Mouse (Mus musculus) forebrain, embryonic 14.5 days (tissue): ENCODE measurements around the gene Sdf2. TPM values are rescaled to one million over a fixed set of nuclear protein-coding genes. Genes with fewer than 3 reads are reported as not detected.

ENCODE experiments used
- ATAC-seq: fragments of 200-750 bp; cut with Nextera tagmentation; 2 replicates; pipeline ENCODE4 v1.8.0; 2017; ENCODE audit warnings: mild to moderate bottlenecking, moderate library complexity
- DNase-seq: peaks from one replicate; pipeline ENCODE4 v3.0.0-alpha.2; 2015; ENCODE audit warnings: low spot score
- H3K27ac ChIP-seq: fragments of 300-500 bp; sonication (generic); 2 replicates; pipeline ENCODE4 v1.5.1; 2014; ENCODE audit warnings: low read depth, mild to moderate bottlenecking, control low read depth, low read length, moderate library complexity
- H3K27me3 ChIP-seq: fragments of 300-500 bp; sonication (generic); replicated peaks from 2 replicates; pipeline ENCODE4 v1.6.1; 2014; ENCODE audit warnings: low read length, control low read depth, mixed read lengths; ENCODE audit not compliant: control insufficient read depth, insufficient read depth
- H3K36me3 ChIP-seq: fragments of 300-500 bp; sonication (generic); 2 replicates; pipeline ENCODE4 v1.6.1; 2014; ENCODE audit warnings: low read length, control low read depth; ENCODE audit not compliant: control insufficient read depth, insufficient read depth
- H3K4me1 ChIP-seq: fragments of 300-500 bp; sonication (generic); 2 replicates; pipeline ENCODE4 v1.6.1; 2014; ENCODE audit warnings: antibody characterized with exemption, low read length, control low read depth; ENCODE audit not compliant: control insufficient read depth, insufficient read depth
- H3K4me2 ChIP-seq: fragments of 300-500 bp; sonication (generic); 2 replicates; pipeline ENCODE4 v1.6.1; 2014; ENCODE audit warnings: mild to moderate bottlenecking, control low read depth, low read length
- H3K4me3 ChIP-seq: fragments of 300-500 bp; sonication (generic); 2 replicates; pipeline ENCODE4 v1.5.1; 2014; ENCODE audit warnings: low read depth, low read length, control low read depth
- H3K9ac ChIP-seq: fragments of 300-500 bp; sonication (generic); 2 replicates; pipeline ENCODE4 v1.6.1; 2014; ENCODE audit warnings: mild to moderate bottlenecking, low read length, control low read depth, moderate library complexity
- H3K9me3 ChIP-seq: fragments of 300-500 bp; sonication (generic); replicated peaks from 2 replicates; pipeline ENCODE4 v1.6.1; 2016; ENCODE audit warnings: low read length, control low read depth, mixed read lengths; ENCODE audit not compliant: control insufficient read depth
- WGBS: fragments of 180-500 bp; shearing (Covaris S2); extraction: QIAGEN DNeasy Blood & Tissue Kit; methylation state at CpG from one replicate; pipeline ENCODE4 v1.1.7; 2014; 5-methylcytosine and 5-hydroxymethylcytosine counted together
- polyA plus RNA-seq: library from polyadenylated mRNA; unstranded; fragments of >200 nt; fragmentation: Nextera tagmentation; extraction: Ambion mirVana; gene quantifications from 2 replicates; pipeline ENCODE4 v1.2.1, GENCODE M21; 2014

The Sdf2 gene
- polyA plus RNA-seq, 1 experiment from 2014 or later: 90.2 TPM

DNA sequence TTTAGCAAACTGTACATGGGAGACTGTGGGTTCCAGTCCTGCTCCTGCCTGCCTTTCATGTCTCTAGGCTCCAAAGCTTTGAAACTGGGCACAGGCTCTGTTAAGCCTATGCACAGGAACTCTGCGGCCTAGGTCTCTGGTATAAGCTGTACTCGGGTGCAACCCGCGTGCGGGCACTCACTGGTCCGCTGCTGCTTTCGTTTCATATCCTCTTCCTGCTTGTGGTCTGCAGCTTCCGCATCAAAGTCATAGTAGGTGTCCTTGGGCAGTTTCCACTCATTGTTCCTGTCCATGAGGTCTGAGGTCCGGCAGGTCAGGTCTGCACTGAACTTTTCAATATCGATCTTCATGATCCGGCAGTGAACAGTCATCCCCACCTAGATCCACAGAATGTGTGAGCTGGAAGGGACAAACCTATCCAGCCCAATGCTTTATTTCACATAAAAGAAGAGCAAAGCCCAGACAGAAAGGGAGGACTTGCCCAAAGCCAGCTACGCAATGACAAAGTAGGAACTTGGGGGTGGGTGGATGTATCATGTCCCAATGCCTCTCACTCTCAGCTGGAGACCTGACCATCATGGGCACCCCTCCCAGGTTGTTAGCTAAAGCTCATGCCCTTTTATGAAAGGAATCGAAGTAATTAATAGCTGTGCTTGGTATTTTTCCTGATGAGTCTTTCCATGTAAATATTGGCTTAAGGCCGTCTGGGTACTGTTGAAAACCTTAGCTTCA, 32.3 kb upstream of the Sdf2 start:
- no peaks in the 10 kb centered on the region for H3K9me3 ChIP-seq
- peaks cover 99% of the 10 kb centered on the region for H3K36me3 ChIP-seq
- H3K27ac ChIP-seq: no peak overlapping the region
- H3K9ac ChIP-seq: no peak overlapping the region
- H3K4me3 ChIP-seq: no peak overlapping the region
- WGBS: 94% methylated on average over 14 of the region's 14 CpGs
- DNase-seq (no peak), ATAC-seq (no peak)
- H3K4me2 ChIP-seq: no peak overlapping the region
- no peaks in the 10 kb centered on the region for H3K4me1 ChIP-seq
- no peaks in the 10 kb centered on the region for H3K27me3 ChIP-seq

DNA sequence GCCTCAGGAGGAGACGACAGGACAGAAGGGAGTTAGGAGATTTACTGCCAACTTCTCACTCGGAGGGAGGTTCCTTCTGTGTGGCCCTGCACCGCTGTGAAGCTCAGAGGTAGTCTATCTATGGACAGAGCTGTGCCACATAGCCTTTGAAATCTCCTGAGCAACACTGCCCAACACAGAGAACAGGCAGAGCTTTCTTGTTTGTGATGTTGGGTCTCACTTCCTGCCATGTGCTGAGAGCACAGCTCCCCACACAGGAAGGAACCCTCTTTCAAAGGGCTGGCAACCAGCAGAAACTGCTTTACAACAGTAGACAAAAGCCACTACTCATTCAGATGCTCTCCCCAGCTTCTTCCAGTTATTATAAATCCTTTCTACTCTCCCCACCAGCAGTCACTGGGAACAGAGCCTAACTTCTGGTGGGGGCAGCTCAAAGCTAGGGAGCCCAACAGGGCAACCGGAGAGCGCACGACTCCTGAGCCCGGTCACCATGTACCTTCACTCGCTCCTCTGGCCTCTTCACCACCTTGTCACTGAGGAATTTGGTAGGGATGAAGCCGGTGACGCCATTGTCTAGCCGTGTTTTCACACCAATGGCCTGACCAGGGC, 29.7 kb upstream of the Sdf2 start:
- Histone ChIP-seq H3K9ac (no peak overlapping the region), H3K4me1 (no peaks in the 10 kb centered on the region), H3K36me3 (peaks cover 98% of the 10 kb centered on the region), H3K27me3 (no peaks in the 10 kb centered on the region), H3K27ac (no peak overlapping the region), H3K9me3 (no peaks in the 10 kb centered on the region), H3K4me3 (no peak overlapping the region), H3K4me2 (no peak overlapping the region)
- WGBS: 94% methylated on average over 11 of the region's 11 CpGs
- DNase-seq (no peak), ATAC-seq (no peak)

DNA sequence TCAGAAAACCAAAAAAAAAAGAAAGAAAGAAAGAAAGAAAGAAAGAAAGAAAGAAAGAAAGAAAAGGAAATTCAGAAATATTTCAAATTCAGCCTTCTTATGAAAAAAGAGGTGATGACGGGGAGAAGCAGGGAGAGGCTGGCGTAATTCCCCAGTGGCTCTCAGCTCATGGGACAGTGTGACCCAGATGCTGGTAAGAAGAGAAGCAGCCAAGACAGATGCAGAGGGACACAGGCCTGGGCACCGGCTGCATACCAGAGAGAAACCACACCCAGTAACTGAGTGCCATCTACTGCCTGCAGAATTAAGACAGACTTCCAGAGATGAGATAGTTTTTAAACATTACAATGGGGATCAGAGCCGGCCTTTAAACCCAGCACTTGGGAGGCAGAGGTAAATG, 22.0 kb upstream of the Sdf2 start:
- Histone ChIP-seq H3K27ac (no peak overlapping the region), H3K4me1 (no peaks in the 10 kb centered on the region), H3K9me3 (no peaks in the 10 kb centered on the region), H3K4me3 (no peak overlapping the region), H3K9ac (no peak overlapping the region), H3K36me3 (peaks cover 98% of the 10 kb centered on the region), H3K4me2 (no peak overlapping the region), H3K27me3 (no peaks in the 10 kb centered on the region)
- ATAC-seq (no peak), DNase-seq (no peak)
- 92% methylated on average over 4 of the region's 4 CpGs for WGBS

DNA sequence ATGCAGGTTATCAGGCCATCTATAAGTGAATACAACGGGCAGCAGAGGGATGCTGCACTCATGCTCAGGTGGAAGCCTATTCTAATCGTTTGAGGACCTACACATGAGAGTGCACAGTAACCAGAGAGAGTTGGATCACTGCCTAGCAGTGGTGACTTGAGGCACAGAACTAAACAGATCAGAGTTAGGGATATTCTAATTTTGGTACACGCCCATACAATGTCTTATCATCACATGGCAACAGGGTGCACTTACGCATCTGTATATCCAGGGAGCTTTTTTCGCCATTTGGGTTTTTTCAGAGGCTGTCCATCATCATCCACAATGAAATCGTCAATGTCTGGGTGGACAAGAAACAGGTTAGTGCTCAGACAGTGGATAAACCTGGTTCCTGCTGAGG, 14.0 kb upstream of the Sdf2 start:
- ATAC-seq: no peak

DNA sequence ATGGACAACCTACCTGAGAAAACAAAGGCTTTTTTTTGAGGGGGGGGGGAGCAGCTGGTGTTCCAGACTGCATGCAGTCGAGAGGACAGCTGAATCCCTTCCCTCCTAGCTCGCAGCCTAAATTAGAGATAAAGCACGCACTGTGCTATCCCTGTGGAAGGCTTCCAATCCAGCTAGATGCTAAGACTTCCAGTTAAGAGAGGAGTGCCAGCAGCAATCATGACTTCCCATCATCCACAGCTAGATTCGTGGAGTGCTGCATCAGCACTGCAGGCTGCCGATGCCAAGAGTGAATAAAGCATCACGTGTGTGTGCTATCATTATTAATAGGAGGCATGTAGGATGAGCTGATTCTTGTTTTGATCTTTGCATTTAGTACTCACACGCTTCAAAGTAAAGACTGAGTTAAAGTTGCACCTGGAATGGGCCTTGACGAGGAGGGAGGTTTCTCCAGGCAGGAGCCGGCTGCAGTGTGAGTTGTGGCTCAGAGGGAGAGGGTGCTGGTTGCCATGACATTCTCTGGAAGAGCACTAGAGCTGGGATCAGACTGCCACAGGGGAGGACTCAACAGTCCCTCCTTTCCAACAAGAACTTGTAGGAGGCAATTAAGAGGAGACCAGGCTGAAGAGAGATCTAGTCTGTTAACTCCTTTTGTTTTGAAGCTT, 5.2 kb upstream of the Sdf2 start:
- H3K9me3 ChIP-seq: no peaks in the 10 kb centered on the region
- no peaks in the 10 kb centered on the region for H3K27me3 ChIP-seq
- DNase-seq (no peak), ATAC-seq (no peak)
- H3K27ac ChIP-seq: no peak overlapping the region
- 88% methylated on average over 9 of the region's 9 CpGs for WGBS
- H3K36me3 ChIP-seq: peaks cover 32% of the 10 kb centered on the region
- H3K9ac ChIP-seq: no peak overlapping the region
- H3K4me3 ChIP-seq: no peak overlapping the region
- peaks cover 8% of the 10 kb centered on the region for H3K4me1 ChIP-seq
- H3K4me2 ChIP-seq: no peak overlapping the region

More for the DNA sequence above, 14.0 kb upstream of the Sdf2 start:
- no peak for DNase-seq
- H3K36me3 ChIP-seq: peaks cover 79% of the 10 kb centered on the region
- H3K4me2 ChIP-seq: no peak overlapping the region
- H3K27me3 ChIP-seq: no peaks in the 10 kb centered on the region
- WGBS: 90% methylated on average over 6 of the region's 6 CpGs
- H3K4me3 ChIP-seq: no peak overlapping the region
- H3K4me1 ChIP-seq: no peaks in the 10 kb centered on the region
- H3K27ac ChIP-seq: no peak overlapping the region
- no peaks in the 10 kb centered on the region for H3K9me3 ChIP-seq
- no peak overlapping the region for H3K9ac ChIP-seq

DNA sequence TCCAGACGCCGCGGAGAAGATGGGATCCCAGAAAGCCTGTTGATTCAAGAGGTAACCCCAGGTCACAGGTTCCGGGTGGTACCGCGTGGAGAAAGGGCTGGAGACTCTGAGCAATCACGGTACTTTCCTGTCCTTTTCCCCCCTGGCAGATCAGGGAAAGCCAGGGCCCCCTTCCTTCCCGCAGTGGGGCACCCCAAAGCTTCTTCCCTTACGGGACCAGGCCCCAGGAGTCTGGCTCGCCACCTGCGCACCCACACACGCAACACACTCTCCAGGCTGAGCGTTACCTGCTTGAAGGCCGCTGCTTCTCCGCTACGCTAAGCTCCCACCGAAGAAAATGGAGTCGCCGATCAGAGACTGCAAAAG, 302 bp upstream of the Sdf2 start:
- Histone ChIP-seq H3K9me3 (no peaks in the 10 kb centered on the region), H3K4me1 (peaks cover 19% of the 10 kb centered on the region), H3K9ac (peak overlapping the region; percentile 77), H3K27ac (peak overlapping the region; percentile 91), H3K36me3 (peaks cover 9% of the 10 kb centered on the region), H3K27me3 (no peaks in the 10 kb centered on the region), H3K4me3 (peak overlapping the region; percentile 51), H3K4me2 (peak overlapping the region; percentile 73)
- WGBS: under 1% methylated on average over 19 of the region's 19 CpGs
- no peak for DNase-seq
- ATAC-seq: no peak

DNA sequence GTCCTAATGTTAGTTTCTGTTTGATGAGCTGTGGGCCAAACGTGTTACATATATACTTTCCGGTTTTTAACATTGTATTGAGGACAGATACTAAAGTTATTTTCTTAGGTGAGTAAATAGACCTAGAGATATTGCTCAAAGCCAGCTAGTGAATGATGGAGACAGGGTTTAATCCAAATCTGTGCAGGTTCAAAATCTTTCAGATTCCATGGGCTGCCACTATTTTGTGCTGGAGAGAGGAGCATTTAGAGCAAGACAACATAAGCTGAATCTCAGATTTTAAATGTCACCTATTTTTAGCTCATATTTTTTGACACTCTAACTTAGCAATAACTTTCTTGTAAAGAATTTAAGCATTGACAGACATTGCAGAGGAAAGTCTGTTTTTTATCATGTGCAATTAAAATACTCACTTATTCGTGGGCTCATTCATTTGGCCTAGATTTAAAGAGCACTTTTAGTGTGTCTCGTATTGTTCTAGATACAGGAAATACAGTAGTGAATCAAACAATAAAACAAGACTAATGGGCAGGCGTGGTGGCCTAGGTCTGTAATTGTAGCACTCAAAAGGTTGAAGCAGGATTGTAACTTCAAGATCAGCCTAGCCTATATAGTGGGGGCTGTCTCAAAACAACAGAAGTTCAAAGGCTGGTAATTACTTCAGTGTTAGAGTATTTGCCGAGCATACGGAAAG, 919 bp downstream of the Sdf2 start:
- Histone ChIP-seq H3K4me1 (peaks cover 19% of the 10 kb centered on the region), H3K9me3 (no peaks in the 10 kb centered on the region), H3K27me3 (no peaks in the 10 kb centered on the region), H3K36me3 (peaks cover 10% of the 10 kb centered on the region), H3K9ac (peak overlapping the region; percentile 77), H3K27ac (no peak overlapping the region), H3K4me3 (peak overlapping the region; percentile 51), H3K4me2 (peak overlapping the region; percentile 73)
- ATAC-seq (no peak), DNase-seq (no peak)
- 54% methylated on average over 7 of the region's 7 CpGs for WGBS

DNA sequence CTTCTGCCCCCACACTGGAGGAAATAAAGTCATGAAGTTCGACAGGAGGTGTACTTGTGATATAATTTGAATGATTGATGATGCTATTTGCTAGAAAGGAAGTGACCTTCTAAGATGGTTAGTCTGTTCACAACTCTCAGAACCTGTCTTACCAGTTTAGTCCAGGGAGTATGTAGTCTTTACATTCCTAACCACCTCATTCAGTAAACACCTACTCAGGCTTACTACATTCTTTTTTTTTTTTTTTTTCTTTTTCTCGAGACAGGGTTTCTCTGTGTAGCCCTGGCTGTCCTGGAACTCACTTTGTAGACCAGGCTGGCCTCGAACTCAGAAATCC, 1.4 kb downstream of the Sdf2 start:
- Histone ChIP-seq H3K9me3 (no peaks in the 10 kb centered on the region), H3K4me2 (peak overlapping the region; percentile 73), H3K27me3 (no peaks in the 10 kb centered on the region), H3K27ac (no peak overlapping the region), H3K4me1 (peaks cover 19% of the 10 kb centered on the region), H3K9ac (no peak overlapping the region), H3K4me3 (no peak overlapping the region), H3K36me3 (peaks cover 14% of the 10 kb centered on the region)
- ATAC-seq (no peak), DNase-seq (no peak)
- 85% methylated on average over 2 of the region's 3 CpGs for WGBS
